Mouse (Mus musculus) gastrocnemius, postnatal 25 days (tissue): ENCODE measurements at regions not wholly inside any gene's neighbourhood (a gene's known extent, or its start where the extent isn't known, plus 50 kb on each side); places are given as distances from the start of the nearest gene placed in this dataset.

Source experiments
- DNase-seq: peaks from one replicate; pipeline ENCODE4 v3.0.0; 2022

GRCm38 (mm10) chr3:60138319-60138718, 56.6 kb downstream of the Sucnr1 start:
- no peak for DNase-seq

- no peak for DNase-seq
Observed at GRCm38 (mm10) chr3:60159865-60160264, 78.2 kb downstream of the Sucnr1 start.

GRCm38 (mm10) chr3:60167633-60168032, 86.0 kb downstream of the Sucnr1 start:
- DNase-seq, result no peak

GRCm38 (mm10) chr3:60168135-60168926, 86.7 kb downstream of the Sucnr1 start:
- DNase-seq, result no peak

GRCm38 (mm10) chr3:60169606-60170005, 87.9 kb downstream of the Sucnr1 start:
- DNase-seq, result peak; percentile 6

- DNase-seq, result no peak
Observed at GRCm38 (mm10) chr3:60184481-60184880, 102.8 kb downstream of the Sucnr1 start.

- DNase-seq, result no peak
Observed at GRCm38 (mm10) chr3:60196031-60196430, 114.4 kb downstream of the Sucnr1 start.

- no peak for DNase-seq
Observed at GRCm38 (mm10) chr3:60207936-60208335, 126.3 kb downstream of the Sucnr1 start.

GRCm38 (mm10) chr3:60218938-60219337, 137.3 kb downstream of the Sucnr1 start:
- no peak for DNase-seq

GRCm38 (mm10) chr3:60240664-60241063, 159.0 kb downstream of the Sucnr1 start:
- no peak for DNase-seq

GRCm38 (mm10) chr3:60266666-60267415, 185.2 kb downstream of the Sucnr1 start:
- DNase-seq, result no peak

GRCm38 (mm10) chr3:60267416-60268174, 185.9 kb downstream of the Sucnr1 start:
- DNase-seq, result no peak

- DNase-seq, result no peak
Observed at GRCm38 (mm10) chr3:60270463-60270862, 188.8 kb downstream of the Sucnr1 start.

- no peak for DNase-seq
Observed at GRCm38 (mm10) chr3:60273744-60274143, 192.1 kb downstream of the Sucnr1 start.

GRCm38 (mm10) chr3:60275249-60275838, 193.7 kb downstream of the Sucnr1 start:
- DNase-seq, result no peak

GRCm38 (mm10) chr3:60277791-60278190, 194.8 kb upstream of the Mbnl1 start:
- no peak for DNase-seq

- no peak for DNase-seq
Observed at GRCm38 (mm10) chr3:60281229-60281628, 191.4 kb upstream of the Mbnl1 start.

GRCm38 (mm10) chr3:60281959-60282495, 190.6 kb upstream of the Mbnl1 start:
- no peak for DNase-seq

GRCm38 (mm10) chr3:60292142-60292541, 180.5 kb upstream of the Mbnl1 start:
- no peak for DNase-seq

GRCm38 (mm10) chr3:60292940-60293339, 179.7 kb upstream of the Mbnl1 start:
- no peak for DNase-seq

- DNase-seq, result no peak
Observed at GRCm38 (mm10) chr3:60305399-60305798, 167.2 kb upstream of the Mbnl1 start.

GRCm38 (mm10) chr3:60310402-60310801, 162.2 kb upstream of the Mbnl1 start:
- DNase-seq, result no peak
